Mouse (Mus musculus) midbrain, embryonic 11.5 days (tissue): ENCODE measurements at regions not wholly inside any gene's neighbourhood (a gene's known extent, or its start where the extent isn't known, plus 50 kb on each side); places are given as distances from the start of the nearest gene placed in this dataset.

Experiments
- ATAC-seq: fragments of 200-750 bp; cut with Nextera tagmentation; 2 replicates; pipeline ENCODE4 v1.8.0; 2017; ENCODE audit warnings: moderate TSS enrichment, moderate library complexity; ENCODE audit not compliant: low FRiP score
- DNase-seq: peaks from one replicate; pipeline ENCODE4 v3.0.0; 2015; ENCODE audit warnings: low spot score; ENCODE audit errors: missing footprints
- H3K27ac ChIP-seq: fragments of 300-500 bp; sonication (generic); 2 replicates; pipeline ENCODE4 v1.5.1; 2014; ENCODE audit warnings: low read depth, low read length
- H3K27me3 ChIP-seq: fragments of 300-500 bp; sonication (generic); 2 replicates; pipeline ENCODE4 v1.6.1; 2014; ENCODE audit warnings: mild to moderate bottlenecking, low read length, moderate library complexity, mixed read lengths; ENCODE audit not compliant: control insufficient read depth, insufficient read depth
- H3K36me3 ChIP-seq: fragments of 300-500 bp; sonication (generic); 2 replicates; pipeline ENCODE4 v1.6.1; 2014; ENCODE audit warnings: mild to moderate bottlenecking, low read length, moderate library complexity, mixed read lengths; ENCODE audit not compliant: control insufficient read depth, insufficient read depth
- H3K4me1 ChIP-seq: fragments of 300-500 bp; sonication (generic); 2 replicates; pipeline ENCODE4 v1.6.1; 2014; ENCODE audit warnings: low read length; ENCODE audit not compliant: control insufficient read depth, insufficient read depth
- H3K4me2 ChIP-seq: fragments of 300-500 bp; sonication (generic); 2 replicates; pipeline ENCODE4 v1.6.1; 2014; ENCODE audit warnings: mild to moderate bottlenecking, moderate library complexity
- H3K4me3 ChIP-seq: fragments of 300-500 bp; sonication (generic); 2 replicates; pipeline ENCODE4 v1.5.1; 2014; ENCODE audit warnings: low read depth, low read length
- H3K9ac ChIP-seq: fragments of 300-500 bp; sonication (generic); 2 replicates; pipeline ENCODE4 v1.6.1; 2014; ENCODE audit warnings: low read length
- H3K9me3 ChIP-seq: fragments of 300-500 bp; sonication (generic); 2 replicates; pipeline ENCODE4 v1.6.1; 2016; ENCODE audit warnings: low read length; ENCODE audit not compliant: control insufficient read depth
- WGBS: fragments of 180-500 bp; shearing (Covaris S2); extraction: QIAGEN DNeasy Blood & Tissue Kit; methylation state at CpG from one replicate; pipeline ENCODE4 v1.1.7; 2014; 5-methylcytosine and 5-hydroxymethylcytosine counted together

GRCm38 (mm10) chr17:14610791-14611522 lies 83.1 kb downstream of the Thbs2 start:
- DNase-seq (no peak), ATAC-seq (no peak)
- H3K9ac ChIP-seq, result no peak overlapping the region
- no peak overlapping the region for H3K4me3 ChIP-seq
- whole genome bisulfite sequencing, result 83% methylated on average over 4 of the region's 4 CpGs
- H3K4me1 ChIP-seq, result no peaks in the 10 kb centered on the region
- no peaks in the 10 kb centered on the region for H3K27me3 ChIP-seq
- H3K27ac ChIP-seq, result no peak overlapping the region
- H3K4me2 ChIP-seq, result no peak overlapping the region
- no peaks in the 10 kb centered on the region for H3K9me3 ChIP-seq
- no peaks in the 10 kb centered on the region; the same call in 1 of the 2 replicates for H3K36me3 ChIP-seq

- 87% methylated on average over 4 of the region's 4 CpGs for WGBS
- no peak for ATAC-seq
- H3K9ac ChIP-seq, result no peak overlapping the region
- H3K4me3 ChIP-seq, result no peak overlapping the region
- H3K36me3 ChIP-seq, result no peaks in the 10 kb centered on the region
- H3K4me1 ChIP-seq, result no peaks in the 10 kb centered on the region
- H3K4me2 ChIP-seq, result no peak overlapping the region
- H3K27me3 ChIP-seq, result no peaks in the 10 kb centered on the region
- no peak overlapping the region for H3K27ac ChIP-seq
- DNase-seq, result no peak
- H3K9me3 ChIP-seq, result no peaks in the 10 kb centered on the region
Observed at GRCm38 (mm10) chr17:14608845-14609244, 85.2 kb downstream of the Thbs2 start.

- no peak overlapping the region for H3K9ac ChIP-seq
- no peaks in the 10 kb centered on the region for H3K4me1 ChIP-seq
- no peak overlapping the region for H3K4me2 ChIP-seq
- no peak for ATAC-seq
- no peaks in the 10 kb centered on the region for H3K36me3 ChIP-seq
- H3K27me3 ChIP-seq, result no peaks in the 10 kb centered on the region
- no peaks in the 10 kb centered on the region for H3K9me3 ChIP-seq
- 81% methylated on average over 5 of the region's 5 CpGs for WGBS
- no peak overlapping the region for H3K4me3 ChIP-seq
- no peak overlapping the region for H3K27ac ChIP-seq
- DNase-seq, result no peak
Observed at GRCm38 (mm10) chr17:14606356-14606989, 87.6 kb downstream of the Thbs2 start.

- Histone ChIP-seq H3K4me1 (no peaks in the 10 kb centered on the region), H3K27ac (no peak overlapping the region), H3K9ac (no peak overlapping the region), H3K4me2 (no peak overlapping the region), H3K4me3 (no peak overlapping the region), H3K27me3 (no peaks in the 10 kb centered on the region), H3K9me3 (no peaks in the 10 kb centered on the region), H3K36me3 (no peaks in the 10 kb centered on the region)
- ATAC-seq, result no peak
- DNase-seq, result no peak
- WGBS, result 82% methylated on average over 10 of the region's 10 CpGs
Observed at GRCm38 (mm10) chr17:14599681-14600080, 94.4 kb downstream of the Thbs2 start.

- ATAC-seq (no peak), DNase-seq (no peak)
- H3K9ac ChIP-seq, result no peak overlapping the region
- H3K27me3 ChIP-seq, result no peaks in the 10 kb centered on the region
- no peak overlapping the region for H3K4me2 ChIP-seq
- H3K36me3 ChIP-seq, result no peaks in the 10 kb centered on the region
- H3K4me3 ChIP-seq, result no peak overlapping the region
- WGBS, result 91% methylated on average over 7 of the region's 7 CpGs
- H3K27ac ChIP-seq, result no peak overlapping the region
- no peaks in the 10 kb centered on the region for H3K9me3 ChIP-seq
- no peaks in the 10 kb centered on the region for H3K4me1 ChIP-seq
Observed at GRCm38 (mm10) chr17:14596470-14596869, 97.6 kb downstream of the Thbs2 start.

- Histone ChIP-seq H3K9ac (no peak overlapping the region), H3K27me3 (no peaks in the 10 kb centered on the region), H3K4me2 (no peak overlapping the region), H3K9me3 (no peaks in the 10 kb centered on the region), H3K36me3 (no peaks in the 10 kb centered on the region), H3K4me3 (no peak overlapping the region), H3K27ac (no peak overlapping the region), H3K4me1 (no peaks in the 10 kb centered on the region)
- 84% methylated on average over 7 of the region's 7 CpGs for WGBS
- DNase-seq, result no peak
- no peak for ATAC-seq
Observed at GRCm38 (mm10) chr17:14595525-14595924, 98.5 kb downstream of the Thbs2 start.

- no peaks in the 10 kb centered on the region for H3K27me3 ChIP-seq
- no peaks in the 10 kb centered on the region for H3K4me1 ChIP-seq
- no peak overlapping the region for H3K4me2 ChIP-seq
- no peaks in the 10 kb centered on the region for H3K36me3 ChIP-seq
- ATAC-seq (no peak), DNase-seq (no peak)
- no peak overlapping the region for H3K9ac ChIP-seq
- no peaks in the 10 kb centered on the region for H3K9me3 ChIP-seq
- WGBS, result 93% methylated on average over 12 of the region's 12 CpGs
- no peak overlapping the region for H3K4me3 ChIP-seq
- H3K27ac ChIP-seq, result no peak overlapping the region
Observed at GRCm38 (mm10) chr17:14588086-14588817, 105.8 kb downstream of the Thbs2 start.

- H3K4me3 ChIP-seq, result no peak overlapping the region
- ATAC-seq, result no peak
- WGBS, result 82% methylated on average over 3 of the region's 3 CpGs
Observed at GRCm38 (mm10) chr17:14579671-14580070, 114.4 kb downstream of the Thbs2 start.

GRCm38 (mm10) chr17:14578721-14579120 lies 115.3 kb downstream of the Thbs2 start:
- no peaks in the 10 kb centered on the region for H3K27me3 ChIP-seq
- H3K9ac ChIP-seq, result no peak overlapping the region
- no peak for ATAC-seq
- 89% methylated on average over 1 of the region's 1 CpGs for WGBS
- H3K36me3 ChIP-seq, result no peaks in the 10 kb centered on the region
- no peak for DNase-seq
- no peak overlapping the region for H3K4me3 ChIP-seq
- no peak overlapping the region for H3K27ac ChIP-seq
- H3K4me1 ChIP-seq, result no peaks in the 10 kb centered on the region
- no peak overlapping the region for H3K4me2 ChIP-seq
- no peaks in the 10 kb centered on the region for H3K9me3 ChIP-seq

More at GRCm38 (mm10) chr17:14579671-14580070, 114.4 kb downstream of the Thbs2 start:
- no peak for DNase-seq
- Histone ChIP-seq H3K36me3 (no peaks in the 10 kb centered on the region), H3K27ac (no peak overlapping the region), H3K9me3 (no peaks in the 10 kb centered on the region), H3K9ac (no peak overlapping the region), H3K4me1 (no peaks in the 10 kb centered on the region), H3K4me2 (no peak overlapping the region), H3K27me3 (no peaks in the 10 kb centered on the region)
